Mouse (Mus musculus) kidney, adult 9 months (tissue): Measurements from ENCODE around the gene Slc7a11.
A peak's percentile ranks its signal among the peaks of the same experiment; 100 is the strongest.

Experiments
- DNase-seq: peaks from one replicate; pipeline ENCODE4 v3.0.0; 2022

The Slc7a11 gene

GRCm38 (mm10) chr3:49965569-49965968 lies 477.8 kb downstream of the Slc7a11 start:
- DNase-seq: no peak

GRCm38 (mm10) chr3:49960581-49960980 lies 482.8 kb downstream of the Slc7a11 start:
- no peak for DNase-seq

DNA sequence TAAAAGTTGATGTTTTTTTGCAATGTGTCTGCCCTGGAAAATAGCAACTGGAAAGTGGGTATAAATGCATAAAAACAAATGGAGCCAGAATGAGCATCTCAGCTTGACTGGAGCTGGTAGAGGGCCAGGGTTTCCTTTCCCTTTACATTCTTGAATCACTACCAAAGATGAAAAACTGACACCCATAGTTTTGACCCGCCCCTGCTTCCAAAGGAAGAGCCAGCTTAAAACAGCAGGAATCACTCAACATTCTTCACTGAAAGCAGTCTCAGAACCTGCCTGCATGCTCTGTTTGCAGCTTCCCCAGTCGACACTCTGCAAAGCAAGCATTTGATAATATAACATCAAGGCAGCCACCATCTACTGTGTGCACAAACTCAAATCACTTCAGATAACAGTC lies 496.6 kb downstream of the Slc7a11 start:
- peak; percentile 33 for DNase-seq

GRCm38 (mm10) chr3:49944783-49945182 lies 498.6 kb downstream of the Slc7a11 start:
- peak; percentile 29 for DNase-seq

GRCm38 (mm10) chr3:49937611-49938010 lies 505.8 kb downstream of the Slc7a11 start:
- no peak for DNase-seq

- no peak for DNase-seq
Observed at GRCm38 (mm10) chr3:49929496-49929895, 513.9 kb downstream of the Slc7a11 start.

DNA sequence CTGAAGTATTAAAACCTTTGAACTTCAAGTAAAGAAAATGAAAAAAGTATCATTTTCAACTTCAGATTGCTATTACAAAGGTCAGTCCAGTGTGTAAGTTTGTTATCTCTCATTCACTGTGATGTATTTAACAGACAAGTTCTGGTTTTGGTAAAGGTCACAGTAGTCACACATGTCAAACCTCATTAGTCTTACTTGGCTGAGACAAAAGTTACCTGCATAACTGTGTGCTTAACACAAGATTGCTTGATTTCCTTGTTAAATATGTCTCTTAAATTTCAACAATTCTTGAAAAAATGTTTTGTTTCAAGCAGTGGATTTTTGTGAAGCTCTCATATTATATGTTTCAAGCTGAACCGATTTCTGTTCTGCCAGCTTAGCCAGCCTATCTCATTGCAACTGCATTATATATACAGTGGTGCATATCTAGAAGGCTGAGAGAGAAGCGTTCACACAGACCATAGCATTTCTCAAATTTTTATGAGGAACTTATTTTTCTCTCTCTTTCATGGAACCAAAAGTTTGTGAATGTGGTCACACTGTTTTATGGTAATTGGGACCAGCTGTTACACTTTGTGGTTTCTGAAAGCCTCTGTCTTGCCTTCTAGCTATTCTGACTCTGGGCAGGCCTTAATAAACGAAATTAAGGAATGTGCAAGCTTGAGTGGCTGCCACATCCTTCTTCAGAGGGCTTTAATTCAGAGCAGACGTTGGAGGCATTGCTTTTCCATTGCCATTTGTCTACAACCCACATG lies 514.7 kb downstream of the Slc7a11 start:
- DNase-seq: peak; percentile 44

GRCm38 (mm10) chr3:49913929-49914328 lies 529.5 kb downstream of the Slc7a11 start:
- no peak for DNase-seq

GRCm38 (mm10) chr3:49910922-49911321 lies 532.5 kb downstream of the Slc7a11 start:
- no peak for DNase-seq

GRCm38 (mm10) chr3:49908426-49909341 lies 534.7 kb downstream of the Slc7a11 start:
- DNase-seq: peak; percentile 65

DNA sequence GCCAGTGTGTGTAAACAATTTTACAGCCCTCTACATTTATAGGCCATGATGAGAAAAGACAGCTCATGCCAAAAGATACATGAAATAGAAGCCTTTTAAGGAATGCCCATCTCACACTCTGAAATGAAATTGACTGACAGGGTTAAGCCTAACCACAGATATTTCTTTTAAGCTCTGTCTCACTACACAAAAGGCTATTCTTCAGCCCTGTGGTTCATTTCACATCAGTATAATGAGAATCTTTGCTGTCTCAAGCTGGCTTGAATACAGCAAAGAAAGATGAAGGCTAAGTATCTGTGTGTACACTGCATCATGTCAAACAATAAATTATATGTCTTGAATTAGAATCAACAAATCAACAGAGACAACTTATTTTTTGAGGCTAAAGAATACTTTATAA lies 549.5 kb downstream of the Slc7a11 start:
- no peak for DNase-seq

DNA sequence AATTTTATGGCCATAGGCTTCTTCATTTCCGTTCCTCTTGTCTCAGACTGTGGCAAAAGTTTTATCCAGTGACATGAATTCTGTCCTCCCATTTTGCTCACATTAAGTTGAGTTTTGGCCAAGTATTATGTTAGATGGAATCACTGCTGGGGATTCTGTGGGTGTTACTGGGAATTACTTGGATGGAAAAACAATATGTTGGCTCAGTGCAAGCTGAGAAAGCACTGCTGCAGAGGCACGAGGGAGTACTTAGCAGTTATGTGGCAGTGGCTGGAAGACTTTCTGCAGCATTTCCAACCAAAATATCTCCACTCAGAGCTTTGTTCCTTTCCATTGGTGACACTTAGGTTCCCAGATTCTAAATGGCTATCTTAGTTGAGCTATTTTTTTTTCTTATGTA lies 556.1 kb downstream of the Slc7a11 start:
- DNase-seq: no peak

DNA sequence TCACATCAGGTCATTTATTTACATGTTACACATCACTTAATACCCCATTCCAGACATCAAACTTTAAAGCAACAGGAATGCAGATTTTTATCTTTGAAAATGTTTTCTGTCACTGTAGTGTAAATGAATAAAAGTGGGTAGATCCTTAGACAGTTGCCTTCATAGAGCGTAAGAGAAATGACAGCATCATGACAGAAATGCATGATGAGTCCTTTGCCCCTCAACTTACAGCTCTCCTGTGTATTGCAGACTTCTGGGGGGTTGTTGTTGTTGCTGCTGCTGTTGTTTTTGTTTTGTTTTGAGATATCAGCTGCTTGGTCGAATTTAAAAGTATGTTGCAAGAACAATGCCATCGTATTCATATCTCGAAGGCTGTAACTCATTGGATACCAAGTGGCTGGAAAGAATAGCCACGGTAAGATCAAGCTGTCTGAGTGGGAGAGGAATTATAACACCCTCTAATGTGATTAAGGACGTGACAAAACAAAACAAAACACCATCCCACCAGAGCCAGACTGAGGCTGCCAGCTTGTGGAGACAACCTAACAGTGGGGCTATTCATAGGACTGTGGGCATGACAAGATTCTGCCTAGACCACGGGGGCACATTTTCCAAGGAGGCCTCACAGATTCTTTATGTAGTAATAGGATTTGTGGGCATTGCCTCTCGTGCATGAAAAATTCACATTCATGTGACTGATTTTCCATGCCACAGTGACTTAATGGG lies 557.0 kb downstream of the Slc7a11 start:
- DNase-seq: no peak

DNA sequence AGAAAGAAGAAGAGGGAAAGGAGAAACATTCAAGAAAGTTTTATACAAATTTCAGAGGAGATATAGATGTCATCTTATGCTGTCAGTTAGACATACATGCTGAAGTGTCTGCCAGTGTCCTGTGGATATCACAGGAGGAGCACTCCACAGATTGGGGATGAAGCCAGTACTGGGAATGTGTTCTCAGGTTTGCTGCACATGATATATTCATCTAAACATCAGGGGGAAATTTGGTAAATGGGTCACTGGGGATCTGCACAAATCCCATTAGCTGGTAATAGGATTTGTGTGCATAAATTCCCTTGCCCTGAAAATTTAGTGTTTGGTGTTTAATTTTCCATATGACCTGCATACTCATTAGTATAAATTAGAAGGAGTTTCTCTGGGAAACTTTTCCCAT lies 562.9 kb downstream of the Slc7a11 start:
- DNase-seq: no peak

DNA sequence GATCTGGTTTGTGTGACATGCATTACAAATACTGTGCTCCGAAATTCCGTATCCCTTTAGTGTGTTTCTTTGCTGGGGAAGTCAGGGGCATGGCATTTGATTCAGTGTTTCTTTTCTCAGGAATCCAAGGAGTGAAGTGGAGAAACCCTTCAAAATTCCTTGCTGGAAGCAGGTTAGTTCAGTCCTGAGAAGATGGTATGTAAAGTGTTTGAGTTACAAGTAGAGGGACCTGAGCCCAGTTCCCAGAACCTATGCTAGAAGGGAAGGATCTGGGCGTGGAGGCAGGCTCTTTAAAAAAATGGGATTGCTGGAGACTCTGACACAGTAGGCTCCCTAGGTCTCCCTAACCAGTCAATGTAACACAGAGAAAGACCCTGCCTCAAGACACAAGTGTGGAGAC lies 572.6 kb downstream of the Slc7a11 start:
- no peak for DNase-seq

- DNase-seq: no peak
Observed at GRCm38 (mm10) chr3:49867951-49868584, 575.3 kb downstream of the Slc7a11 start.

- DNase-seq: no peak
Observed at GRCm38 (mm10) chr3:49867147-49867950, 576.1 kb downstream of the Slc7a11 start.

GRCm38 (mm10) chr3:49866061-49866515 lies 577.3 kb downstream of the Slc7a11 start:
- DNase-seq: no peak

- no peak for DNase-seq
Observed at GRCm38 (mm10) chr3:49856797-49857196, 586.6 kb downstream of the Slc7a11 start.

DNA sequence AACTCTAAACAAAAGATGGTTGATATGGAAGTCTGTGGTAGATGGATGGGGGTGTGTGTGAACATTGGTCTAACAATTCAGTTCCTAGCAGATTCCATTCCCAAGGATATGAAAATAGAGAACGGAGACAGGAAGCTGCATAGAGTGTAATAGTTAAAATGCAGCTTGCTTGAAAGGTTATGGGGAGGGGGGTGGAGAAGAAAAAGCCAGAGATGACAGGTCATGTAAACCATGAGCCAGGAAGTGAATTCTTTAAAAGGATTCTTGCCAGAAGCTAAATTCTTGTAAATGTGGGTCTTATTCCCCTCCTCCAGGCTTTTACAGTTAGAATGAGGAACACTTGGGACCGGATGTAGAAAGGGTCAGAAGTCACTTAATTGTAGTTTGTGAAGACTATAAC lies 589.1 kb downstream of the Slc7a11 start:
- DNase-seq: peak; percentile 28

DNA sequence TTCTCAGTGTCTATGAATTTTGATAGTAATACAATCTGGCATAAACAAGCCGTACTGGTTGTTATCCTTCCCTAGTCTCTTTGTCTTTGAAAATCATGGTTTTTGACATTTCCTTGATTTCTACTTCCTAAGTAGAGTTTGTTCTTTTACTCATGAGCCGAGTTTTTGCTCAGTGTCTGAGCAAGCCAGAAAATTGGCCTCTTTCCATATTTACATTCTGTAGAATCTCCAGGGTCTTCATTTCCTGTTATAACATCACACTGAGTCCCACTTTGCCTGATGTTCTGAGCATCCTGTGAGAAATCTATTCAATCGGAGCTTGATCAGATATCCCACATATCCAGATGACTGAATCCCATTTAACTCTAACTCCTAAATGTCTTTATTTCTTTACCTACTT lies 600.4 kb downstream of the Slc7a11 start:
- no peak for DNase-seq
